Mouse (Mus musculus) adrenal gland, adult 2 months (tissue): ENCODE measurements at regions not wholly inside any gene's neighbourhood (a gene's known extent, or its start where the extent isn't known, plus 50 kb on each side); places are given as distances from the start of the nearest gene placed in this dataset.
"Not testable (repeated sequence)": the region's sequence is repeated elsewhere in the genome, so short reads cannot be mapped to it uniquely, and the experiment has no call there.

Experiments
- DNase-seq: peaks from one replicate; pipeline ENCODE4 v3.0.0; 2021

GRCm38 (mm10) chr12:10445738-10446137, 55.2 kb downstream of the Rdh14 start:
- DNase-seq: no peak

GRCm38 (mm10) chr12:10457960-10458655, 67.5 kb downstream of the Rdh14 start:
- DNase-seq: no peak

- no peak for DNase-seq
Measured at GRCm38 (mm10) chr12:10461796-10462195, 71.2 kb downstream of the Rdh14 start.

- DNase-seq: no peak
Measured at GRCm38 (mm10) chr12:10462956-10463355, 72.4 kb downstream of the Rdh14 start.

- DNase-seq: no peak
Measured at GRCm38 (mm10) chr12:10473986-10474385, 83.4 kb downstream of the Rdh14 start.

GRCm38 (mm10) chr12:10480781-10481180, 90.2 kb downstream of the Rdh14 start:
- no peak for DNase-seq

GRCm38 (mm10) chr12:10482294-10483010, 91.9 kb downstream of the Rdh14 start:
- DNase-seq: peak; percentile 81

- DNase-seq: peak; percentile 20
Measured at GRCm38 (mm10) chr12:10506721-10507120, 116.1 kb downstream of the Rdh14 start.

- DNase-seq: peak; percentile 54
Measured at GRCm38 (mm10) chr12:10513526-10513925, 123.0 kb downstream of the Rdh14 start.

- peak; percentile 83 for DNase-seq
Measured at GRCm38 (mm10) chr12:10514278-10514677, 123.7 kb downstream of the Rdh14 start.

- DNase-seq: peak; percentile 28
Measured at GRCm38 (mm10) chr12:10524509-10525286, 134.1 kb downstream of the Rdh14 start.

- no peak for DNase-seq
Measured at GRCm38 (mm10) chr12:10525934-10526333, 135.4 kb downstream of the Rdh14 start.

GRCm38 (mm10) chr12:10529077-10529476, 138.5 kb downstream of the Rdh14 start:
- DNase-seq: no peak

GRCm38 (mm10) chr12:10530996-10531395, 140.4 kb downstream of the Rdh14 start:
- no peak for DNase-seq

- DNase-seq: no peak
Measured at GRCm38 (mm10) chr12:10533971-10534370, 143.4 kb downstream of the Rdh14 start.

- DNase-seq: no peak
Measured at GRCm38 (mm10) chr12:10536239-10536638, 145.7 kb downstream of the Rdh14 start.

GRCm38 (mm10) chr12:10537069-10537468, 146.5 kb downstream of the Rdh14 start:
- peak; percentile 47 for DNase-seq

- DNase-seq: no peak
Measured at GRCm38 (mm10) chr12:10549481-10550201, 159.1 kb downstream of the Rdh14 start.

- not testable (repeated sequence) for DNase-seq
Measured at GRCm38 (mm10) chr12:10554701-10555100, 164.1 kb downstream of the Rdh14 start.

GRCm38 (mm10) chr12:10562966-10563365, 172.4 kb downstream of the Rdh14 start:
- DNase-seq: no peak

- DNase-seq: no peak
Measured at GRCm38 (mm10) chr12:10567881-10568280, 177.3 kb downstream of the Rdh14 start.
